Mouse (Mus musculus) hindbrain, embryonic 13.5 days (tissue): ENCODE measurements around the gene Slc24a2. TPM values are rescaled to one million over a fixed set of nuclear protein-coding genes. Genes with fewer than 3 reads are reported as not detected.

Experiments
- ATAC-seq: fragments of 200-750 bp; cut with Nextera tagmentation; 2 replicates; pipeline ENCODE4 v1.8.0; 2017; ENCODE audit warnings: moderate TSS enrichment; ENCODE audit not compliant: low FRiP score
- H3K27ac ChIP-seq: fragments of 300-500 bp; sonication (generic); 2 replicates; pipeline ENCODE4 v1.5.1; 2015; ENCODE audit warnings: inconsistent platforms, mild to moderate bottlenecking, moderate library complexity
- H3K27me3 ChIP-seq: fragments of 300-500 bp; sonication (generic); 2 replicates; pipeline ENCODE4 v1.6.1; 2015; ENCODE audit warnings: mild to moderate bottlenecking, inconsistent platforms
- H3K36me3 ChIP-seq: fragments of 300-500 bp; sonication (generic); 2 replicates; pipeline ENCODE4 v1.6.1; 2015; ENCODE audit warnings: mild to moderate bottlenecking, inconsistent platforms
- H3K4me1 ChIP-seq: fragments of 300-500 bp; sonication (generic); replicated peaks from 2 replicates; pipeline ENCODE4 v1.6.1; 2015; ENCODE audit warnings: inconsistent platforms
- H3K4me2 ChIP-seq: fragments of 300-500 bp; sonication (generic); 2 replicates; pipeline ENCODE4 v1.6.1; 2015; ENCODE audit warnings: inconsistent platforms, mild to moderate bottlenecking, moderate library complexity
- H3K4me3 ChIP-seq: fragments of 300-500 bp; sonication (generic); 2 replicates; pipeline ENCODE4 v1.5.1; 2015; ENCODE audit warnings: mild to moderate bottlenecking, inconsistent platforms
- H3K9ac ChIP-seq: fragments of 300-500 bp; sonication (generic); 2 replicates; pipeline ENCODE4 v1.6.1; 2015; ENCODE audit warnings: mild to moderate bottlenecking, inconsistent platforms
- H3K9me3 ChIP-seq: fragments of 300-500 bp; sonication (generic); 2 replicates; pipeline ENCODE4 v1.6.1; 2016; ENCODE audit warnings: inconsistent platforms
- WGBS: fragments of 180-500 bp; shearing (Covaris S2); methylation state at CpG from one replicate; pipeline ENCODE4 v1.1.7; 2015; 5-methylcytosine and 5-hydroxymethylcytosine counted together
- polyA plus RNA-seq: library from polyadenylated mRNA; unstranded; fragments of >200 nt; fragmentation: Nextera tagmentation; extraction: Ambion mirVana; gene quantifications from 2 replicates; pipeline ENCODE4 v1.2.1, GENCODE M21; 2015

Slc24a2 gene
- polyA plus RNA-seq, 1 experiment from 2014 or later: 2.7 TPM

DNA sequence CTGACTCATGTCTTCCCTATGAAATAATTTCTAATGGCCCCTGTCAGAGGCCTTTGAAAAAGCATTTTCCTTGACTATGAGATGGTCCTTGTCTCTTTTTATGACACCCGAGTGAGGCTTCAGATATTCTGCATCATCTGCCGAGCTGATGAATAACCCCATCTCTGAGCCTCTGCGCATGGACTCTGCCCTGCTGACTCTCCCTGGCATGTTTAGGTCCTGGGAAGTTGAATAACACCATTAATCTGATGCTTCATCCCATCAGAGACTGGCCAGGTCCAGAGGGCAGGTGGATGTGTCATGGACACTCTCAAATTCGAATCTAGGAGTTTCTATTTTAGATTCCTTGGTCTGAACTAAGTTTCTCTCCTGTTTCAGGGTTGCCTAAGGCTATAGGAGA is 242.4 kb downstream of the Slc24a2 start:
- ATAC-seq: no peak

DNA sequence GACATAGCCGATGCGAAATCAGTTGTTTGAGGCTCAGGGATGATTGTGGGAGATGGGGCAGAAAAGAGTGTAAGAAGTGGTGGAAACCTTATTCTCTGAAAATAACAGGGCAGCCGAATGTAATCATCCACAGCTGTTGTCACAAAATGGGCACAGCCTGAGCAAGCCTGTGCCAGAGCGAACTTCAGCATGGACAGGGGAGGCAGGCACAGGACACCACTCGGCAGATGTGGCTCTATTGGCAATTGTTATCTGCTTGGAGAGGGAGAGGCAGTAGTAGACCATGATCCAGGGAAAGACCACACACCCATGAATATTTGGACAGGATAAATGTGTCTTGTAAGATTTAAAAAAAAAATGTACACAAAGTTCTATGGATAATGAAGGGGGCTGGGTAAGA is 253.0 kb downstream of the Slc24a2 start:
- Histone ChIP-seq H3K4me3 (no peak overlapping the region), H3K27ac (no peak overlapping the region), H3K9me3 (no peaks in the 10 kb centered on the region; the same call in 1 of the 2 replicates), H3K9ac (no peak overlapping the region), H3K4me1 (no peaks in the 10 kb centered on the region), H3K4me2 (no peak overlapping the region), H3K36me3 (no peaks in the 10 kb centered on the region), H3K27me3 (no peaks in the 10 kb centered on the region)
- WGBS: 93% methylated on average over 5 of the region's 5 CpGs
- no peak for ATAC-seq

More for the DNA sequence above, 242.4 kb downstream of the Slc24a2 start:
- no peak overlapping the region for H3K4me2 ChIP-seq
- H3K9ac ChIP-seq: no peak overlapping the region
- no peak overlapping the region for H3K27ac ChIP-seq
- H3K27me3 ChIP-seq: no peaks in the 10 kb centered on the region
- H3K36me3 ChIP-seq: no peaks in the 10 kb centered on the region
- peaks cover 9% of the 10 kb centered on the region for H3K4me1 ChIP-seq
- H3K4me3 ChIP-seq: no peak overlapping the region
- H3K9me3 ChIP-seq: no peaks in the 10 kb centered on the region
- WGBS: 87% methylated on average over 4 of the region's 4 CpGs

DNA sequence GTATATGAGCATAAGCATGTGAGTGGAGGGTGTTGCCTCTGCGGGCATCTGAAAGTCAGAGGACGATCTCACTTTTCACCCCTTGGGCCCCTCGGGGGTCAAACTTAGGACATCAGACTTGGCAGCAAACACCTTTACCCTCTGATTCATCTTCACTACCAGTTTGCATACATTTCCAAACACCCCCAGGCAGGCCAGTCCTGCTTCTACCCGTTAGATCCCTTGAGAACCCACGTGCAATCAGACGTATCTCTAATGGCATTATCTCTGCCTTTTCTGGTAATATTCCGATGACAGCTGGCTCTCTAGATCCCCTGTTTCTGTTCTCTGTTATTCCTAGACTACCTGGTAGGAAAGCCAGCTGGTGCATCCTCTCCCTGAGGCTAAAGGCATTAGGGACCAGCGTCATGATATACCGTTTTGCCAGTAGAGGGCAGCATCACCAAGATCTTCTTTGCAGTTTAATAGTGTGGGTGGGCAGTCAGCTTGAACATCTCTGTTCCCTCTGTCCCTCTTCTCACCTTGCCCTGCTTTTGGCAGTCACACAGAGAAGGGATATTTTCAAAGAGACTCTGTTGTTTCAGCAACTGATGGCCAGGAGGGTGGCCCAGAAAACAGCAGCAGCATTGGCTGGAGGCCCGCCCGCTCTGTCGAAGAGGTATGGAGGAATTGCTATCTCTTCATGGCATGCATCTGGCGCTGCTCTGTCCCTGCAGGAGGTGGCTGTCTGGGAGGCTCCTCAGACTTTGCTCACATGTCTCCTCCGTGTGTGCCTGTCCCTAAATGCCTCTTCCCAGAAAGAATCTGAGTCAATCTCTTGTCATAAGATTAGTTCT is 272.5 kb downstream of the Slc24a2 start:
- no peak overlapping the region for H3K9ac ChIP-seq

DNA sequence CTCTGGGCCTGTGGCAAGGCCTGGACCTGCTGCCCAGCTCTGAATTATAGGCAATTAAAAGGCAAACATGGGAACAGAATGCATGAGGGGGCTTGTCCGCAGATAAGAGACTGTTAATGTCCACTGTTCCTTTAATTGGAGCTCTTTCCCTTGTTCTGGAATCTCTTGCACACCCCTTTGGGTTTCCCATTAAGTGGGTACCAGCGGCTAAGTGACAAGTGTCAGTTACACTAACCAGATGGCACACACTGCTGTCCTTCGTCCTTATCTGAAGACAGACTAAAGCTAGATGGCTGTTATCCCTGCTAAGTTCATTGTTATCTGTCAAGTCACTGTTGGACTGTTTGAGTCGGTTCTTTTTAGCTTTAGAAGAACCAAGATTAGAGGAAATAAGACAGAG is 274.8 kb downstream of the Slc24a2 start:
- no peaks in the 10 kb centered on the region for H3K36me3 ChIP-seq
- no peak overlapping the region for H3K9ac ChIP-seq
- H3K27ac ChIP-seq: no peak overlapping the region
- H3K27me3 ChIP-seq: no peaks in the 10 kb centered on the region
- ATAC-seq: no peak
- 91% methylated on average over 4 of the region's 4 CpGs for WGBS
- H3K9me3 ChIP-seq: no peaks in the 10 kb centered on the region
- H3K4me1 ChIP-seq: peaks cover 8% of the 10 kb centered on the region; the same call in 1 of the 2 replicates
- H3K4me2 ChIP-seq: no peak overlapping the region
- no peak overlapping the region for H3K4me3 ChIP-seq

More for the DNA sequence above, 272.5 kb downstream of the Slc24a2 start:
- no peaks in the 10 kb centered on the region for H3K9me3 ChIP-seq
- H3K4me3 ChIP-seq: no peak overlapping the region
- ATAC-seq: peak; percentile 76; the same call in 1 of the 2 replicates
- H3K4me2 ChIP-seq: peak overlapping the region; percentile 36
- no peak overlapping the region for H3K27ac ChIP-seq
- WGBS: 39% methylated on average over 14 of the region's 14 CpGs
- H3K4me1 ChIP-seq: peaks cover 8% of the 10 kb centered on the region; the same call in 1 of the 2 replicates
- no peaks in the 10 kb centered on the region for H3K27me3 ChIP-seq
- H3K36me3 ChIP-seq: no peaks in the 10 kb centered on the region

DNA sequence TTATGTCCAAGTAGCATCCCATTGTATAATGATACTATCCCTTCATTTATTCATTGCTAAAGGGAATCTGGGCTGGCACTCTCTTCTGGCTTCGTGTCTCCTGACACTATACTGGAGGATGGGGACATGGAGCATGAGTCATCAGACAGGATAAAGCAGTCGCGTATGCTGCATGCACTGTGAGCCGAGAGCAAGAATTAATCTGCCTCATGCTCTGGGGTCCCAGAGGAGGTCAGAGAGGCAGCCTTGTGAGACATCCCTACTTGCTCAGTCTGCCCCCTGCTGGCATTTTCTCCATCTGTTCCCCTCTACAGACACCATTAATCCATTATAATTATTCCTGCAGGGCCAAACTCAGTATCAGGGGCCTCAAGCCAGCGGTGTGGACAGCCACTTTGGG is 276.8 kb downstream of the Slc24a2 start:
- H3K4me3 ChIP-seq: no peak overlapping the region
- H3K9me3 ChIP-seq: no peaks in the 10 kb centered on the region
- WGBS: 40% methylated on average over 5 of the region's 5 CpGs
- H3K4me1 ChIP-seq: peaks cover 8% of the 10 kb centered on the region; the same call in 1 of the 2 replicates
- no peaks in the 10 kb centered on the region for H3K36me3 ChIP-seq
- no peak for ATAC-seq
- no peak overlapping the region for H3K4me2 ChIP-seq
- no peak overlapping the region for H3K27ac ChIP-seq
- no peaks in the 10 kb centered on the region for H3K27me3 ChIP-seq
- H3K9ac ChIP-seq: no peak overlapping the region

DNA sequence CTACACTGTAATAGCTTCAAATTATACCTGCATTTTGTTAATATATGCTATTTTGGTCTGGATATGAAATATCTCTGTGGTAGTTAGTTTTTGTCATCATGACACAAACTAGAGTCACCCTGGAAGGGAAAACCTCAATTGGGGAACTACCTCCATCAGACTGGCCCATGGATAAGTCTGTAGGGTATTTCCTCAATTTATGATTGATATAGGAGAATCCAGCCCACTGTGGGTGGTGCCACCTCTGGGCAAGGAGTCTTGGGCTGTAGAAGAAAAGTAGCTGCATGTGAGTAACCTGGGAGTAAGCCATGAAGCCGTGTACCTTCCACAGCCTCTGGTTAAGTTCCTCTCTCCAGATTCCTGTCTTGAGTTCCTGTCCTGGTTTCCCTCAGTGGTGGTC is 281.5 kb downstream of the Slc24a2 start:
- H3K4me2 ChIP-seq: no peak overlapping the region
- no peak overlapping the region for H3K27ac ChIP-seq
- no peaks in the 10 kb centered on the region for H3K27me3 ChIP-seq
- ATAC-seq: no peak
- H3K9me3 ChIP-seq: no peaks in the 10 kb centered on the region
- no peak overlapping the region for H3K9ac ChIP-seq
- no peak overlapping the region for H3K4me3 ChIP-seq
- H3K4me1 ChIP-seq: no peaks in the 10 kb centered on the region
- WGBS: 91% methylated on average over 1 of the region's 1 CpGs
- no peaks in the 10 kb centered on the region for H3K36me3 ChIP-seq

DNA sequence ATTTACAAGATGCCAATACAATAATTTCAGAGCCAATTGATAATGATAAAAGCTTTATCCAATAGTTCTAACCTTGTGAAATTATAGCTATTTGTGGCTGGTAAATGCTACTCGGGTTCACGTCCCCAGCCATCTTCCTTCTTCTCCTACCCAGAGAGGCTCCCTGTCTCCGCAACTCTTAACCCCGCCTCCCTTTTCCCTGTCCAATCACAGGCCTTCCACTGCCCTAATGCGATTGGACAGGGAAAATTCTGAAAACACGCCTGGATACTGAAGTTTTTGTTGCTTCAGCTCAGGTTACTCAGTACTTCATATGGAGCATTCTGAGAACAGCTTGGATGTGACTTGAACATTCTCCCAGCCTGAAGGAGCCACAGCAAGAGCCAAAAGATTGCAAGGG is 287.0 kb downstream of the Slc24a2 start:
- no peaks in the 10 kb centered on the region for H3K4me1 ChIP-seq
- H3K4me2 ChIP-seq: no peak overlapping the region
- H3K9ac ChIP-seq: no peak overlapping the region
- no peaks in the 10 kb centered on the region for H3K27me3 ChIP-seq
- no peaks in the 10 kb centered on the region for H3K36me3 ChIP-seq
- H3K4me3 ChIP-seq: no peak overlapping the region
- ATAC-seq: no peak
- WGBS: 59% methylated on average over 6 of the region's 6 CpGs
- no peak overlapping the region for H3K27ac ChIP-seq
- no peaks in the 10 kb centered on the region for H3K9me3 ChIP-seq

DNA sequence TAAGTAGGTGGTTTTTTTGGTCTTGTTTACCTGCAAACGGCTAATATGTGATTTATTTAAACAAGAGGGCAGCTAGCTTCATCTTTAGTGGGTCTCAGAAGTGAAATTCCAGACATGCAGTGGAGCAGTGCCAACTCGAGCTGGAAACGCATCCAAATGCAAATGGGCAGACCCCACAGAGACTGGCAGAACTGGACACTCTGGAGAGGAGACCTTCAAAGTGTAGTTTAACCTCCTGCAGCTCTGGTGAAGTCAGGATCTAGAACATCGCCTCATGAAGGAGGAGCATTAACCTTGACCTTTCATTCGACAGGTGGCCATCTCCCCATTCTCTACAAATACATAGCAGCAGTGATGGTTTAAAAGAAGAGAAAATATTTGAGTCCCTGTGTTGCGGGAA is 287.6 kb downstream of the Slc24a2 start:
- Histone ChIP-seq H3K9ac (no peak overlapping the region), H3K27me3 (no peaks in the 10 kb centered on the region), H3K4me3 (no peak overlapping the region), H3K36me3 (no peaks in the 10 kb centered on the region), H3K4me1 (no peaks in the 10 kb centered on the region), H3K27ac (no peak overlapping the region), H3K4me2 (no peak overlapping the region), H3K9me3 (no peaks in the 10 kb centered on the region)
- WGBS: 81% methylated on average over 6 of the region's 6 CpGs
- no peak for ATAC-seq

DNA sequence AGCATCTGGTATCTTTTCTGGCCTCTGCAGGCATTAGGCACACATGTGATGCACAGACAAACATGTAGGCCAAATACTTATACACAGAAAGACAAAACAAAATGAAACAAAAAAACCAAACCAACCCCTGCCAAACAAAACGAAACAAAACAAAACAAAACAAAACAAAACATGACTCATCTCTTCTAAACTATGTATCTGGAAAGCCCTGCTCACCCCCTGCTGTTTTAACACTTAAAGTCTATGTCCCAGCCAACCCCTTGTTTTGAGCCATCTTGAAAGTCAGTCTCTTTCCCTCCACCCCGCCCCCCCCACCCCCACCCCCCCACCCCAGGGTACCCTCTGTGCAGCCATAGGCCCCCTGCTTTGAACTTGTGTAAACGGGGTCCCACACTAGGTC is 293.6 kb downstream of the Slc24a2 start:
- Histone ChIP-seq H3K9me3 (no peaks in the 10 kb centered on the region), H3K4me1 (0 out of 2 replicates have a peak, but pooled peaks cover under 1% of the 10 kb centered on the region), H3K36me3 (peaks cover 12% of the 10 kb centered on the region), H3K9ac (no peak overlapping the region), H3K4me2 (no peak overlapping the region), H3K4me3 (no peak overlapping the region), H3K27me3 (no peaks in the 10 kb centered on the region), H3K27ac (no peak overlapping the region)
- 52% methylated on average over 2 of the region's 3 CpGs for WGBS
- ATAC-seq: no peak

DNA sequence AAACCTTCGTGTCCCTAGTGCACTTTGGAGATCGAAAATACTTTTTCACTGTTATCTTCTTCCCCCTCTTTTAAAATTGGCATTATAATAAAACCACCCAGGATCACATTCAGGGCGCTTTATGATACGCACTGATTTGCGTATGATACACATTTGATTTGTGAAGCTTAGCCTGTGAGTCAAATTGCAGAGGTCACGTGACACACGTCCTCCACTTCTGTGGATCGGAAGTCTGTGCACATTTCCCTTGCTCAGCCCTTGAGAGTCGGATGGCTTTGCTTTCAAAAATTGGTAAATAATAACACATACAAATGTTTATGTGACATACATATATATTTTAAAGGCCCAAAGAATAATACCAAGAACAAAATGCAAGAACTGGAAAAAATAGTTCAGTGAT is 294.1 kb downstream of the Slc24a2 start:
- Histone ChIP-seq H3K4me1 (peaks cover 6% of the 10 kb centered on the region), H3K9me3 (no peaks in the 10 kb centered on the region), H3K4me2 (no peak overlapping the region), H3K4me3 (no peak overlapping the region), H3K27me3 (no peaks in the 10 kb centered on the region), H3K36me3 (peaks cover 12% of the 10 kb centered on the region), H3K9ac (no peak overlapping the region), H3K27ac (no peak overlapping the region)
- ATAC-seq: no peak
- WGBS: 96% methylated on average over 9 of the region's 9 CpGs
